Mouse (Mus musculus): Measurements from ENCODE around the gene Fam122b. TPM values are rescaled to one million over a fixed set of nuclear protein-coding genes. Genes with fewer than 3 reads are reported as not detected.

Gene Fam122b
- polyA plus RNA-seq, 1 experiment from 2014 or later, result 28.3 TPM

DNA sequence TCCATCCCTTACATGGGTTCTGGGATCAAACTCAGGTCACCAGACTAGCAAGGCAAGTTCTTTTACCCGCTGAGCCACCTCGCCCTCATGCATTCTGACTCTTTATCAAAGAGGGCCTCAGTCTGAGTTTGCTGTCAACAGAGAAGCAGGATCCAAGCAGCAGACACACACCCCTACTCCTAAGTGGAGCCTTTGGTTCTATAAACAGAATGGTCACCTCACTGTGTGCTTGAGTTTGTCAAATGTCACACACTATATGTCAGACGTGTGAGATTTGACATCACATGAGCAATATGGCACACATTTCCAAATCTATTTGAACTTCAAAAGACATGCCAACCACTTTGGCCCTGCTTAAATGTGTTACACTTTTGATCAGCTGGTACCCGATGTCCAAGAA, 71.9 kb downstream of the Fam122b start:
- Histone ChIP-seq H3K4me1 (ENCODE audit: control insufficient read depth in 2 of 2, insufficient read depth in 2 of 2, low read length in 2 of 2) (peaks cover 4 to 15% of the 10 kb centered on the region in 2 experiments; a peak in 2 of 4 replicates), H3K4me2 (ENCODE audit: low read length) (no peak overlapping the region), H3K27ac (replicated peaks in 1 of 2; ENCODE audit: control insufficient read depth in 1 of 2, insufficient read depth in 1 of 2, low read depth in 2 of 2, low read length in 2 of 2) (peak overlapping the region; percentile 71 to 90), H3K36me3 (ENCODE audit: control insufficient read depth, insufficient read depth, low read length) (no peaks in the 10 kb centered on the region), H3K9ac (ENCODE audit: low read length) (no peak overlapping the region), H3K9me3 (ENCODE audit: control insufficient read depth, low read length) (no peaks in the 10 kb centered on the region), H3K27me3 (ENCODE audit: control insufficient read depth, insufficient read depth, low read length) (no peaks in the 10 kb centered on the region), H3K4me3 (ENCODE audit: control insufficient read depth in 1 of 2, insufficient read depth in 1 of 2, low read depth in 1 of 2, low read length in 2 of 2) (no peak overlapping the region)
- ATAC-seq (ENCODE audit: insufficient number of reproducible peaks, insufficient read depth, low FRiP score, low read depth), result peak; percentile 93
- WGBS, result 49% methylated on average over 4 of the region's 4 CpGs

DNA sequence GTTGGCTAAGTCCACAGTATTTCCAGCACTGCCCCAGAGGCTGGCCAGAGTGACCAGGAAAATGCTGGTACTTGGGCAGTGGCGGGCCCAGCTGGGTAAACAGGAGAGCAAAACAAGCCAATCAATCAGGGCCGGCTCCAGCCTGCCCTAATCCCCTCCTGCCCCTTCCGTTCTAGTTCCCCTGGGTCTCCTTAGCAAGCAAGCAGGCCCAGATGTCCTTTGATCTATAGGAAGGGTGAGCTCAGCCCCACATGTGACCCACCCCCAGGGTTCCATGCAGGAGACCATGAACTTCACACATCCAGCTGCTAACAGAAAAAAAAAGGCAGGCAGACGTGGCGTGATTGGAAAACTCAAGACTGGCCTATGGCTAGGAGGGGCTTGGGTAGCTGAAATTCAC, 73.2 kb downstream of the Fam122b start:
- H3K36me3 ChIP-seq (ENCODE audit: control insufficient read depth, insufficient read depth, low read length), result no peaks in the 10 kb centered on the region
- no peaks in the 10 kb centered on the region for H3K27me3 ChIP-seq (ENCODE audit: control insufficient read depth, insufficient read depth, low read length)
- H3K4me1 ChIP-seq (ENCODE audit: control insufficient read depth in 2 of 2, insufficient read depth in 2 of 2, low read length in 2 of 2), result peaks cover 4 to 11% of the 10 kb centered on the region in 2 experiments; a peak in 2 of 4 replicates
- no peak overlapping the region for H3K4me2 ChIP-seq (ENCODE audit: low read length)
- H3K9me3 ChIP-seq (ENCODE audit: control insufficient read depth, low read length), result no peaks in the 10 kb centered on the region
- H3K9ac ChIP-seq (ENCODE audit: low read length), result no peak overlapping the region
- H3K4me3 ChIP-seq (ENCODE audit: control insufficient read depth in 1 of 2, insufficient read depth in 1 of 2, low read depth in 1 of 2, low read length in 2 of 2), result no peak overlapping the region
- peak overlapping the region; percentile 37 to 90; a peak in 3 of 4 replicates for H3K27ac ChIP-seq (replicated peaks in 1 of 2; ENCODE audit: control insufficient read depth in 1 of 2, insufficient read depth in 1 of 2, low read depth in 2 of 2, low read length in 2 of 2)
- 54% methylated on average over 5 of the region's 5 CpGs for WGBS
- ATAC-seq (ENCODE audit: insufficient number of reproducible peaks, insufficient read depth, low FRiP score, low read depth), result no peak

Other genes with a start within 250 kb of the Fam122b start
- 8.1 and 8.4 TPM in 2 replicates for gene Plac1, start 29.7 kb downstream of the Fam122b start, polyA plus RNA-seq (2014; fragmentation: Nextera tagmentation; extraction: Ambion mirVana)
- gene Fam122c, start 3.6 kb upstream of the Fam122b start, polyA plus RNA-seq (2014; fragmentation: Nextera tagmentation; extraction: Ambion mirVana), result not detected in 2 replicates
- gene Mospd1, start 100.7 kb upstream of the Fam122b start, polyA plus RNA-seq (2014; fragmentation: Nextera tagmentation; extraction: Ambion mirVana), result 66.6 and 66.8 TPM in 2 replicates
- gene Etd, start 165.1 kb upstream of the Fam122b start, polyA plus RNA-seq (2014; fragmentation: Nextera tagmentation; extraction: Ambion mirVana), result not detected in 2 replicates